Mouse (Mus musculus) cerebellum, adult 11-12 months (tissue): ENCODE data around the gene Ints11.
A peak's percentile ranks its signal among the peaks of the same experiment; 100 is the strongest.

Source experiments
- DNase-seq: peaks from one replicate; pipeline ENCODE4 v3.0.0; 2022

Gene Ints11

GRCm38 (mm10) chr4:155869317-155870033 is at the start of gene Ints11, which contains the start of gene Cptp:
TSS of gene Ints11 (plus strand) at chr4:155869546.
TSS of gene Cptp (minus strand) at chr4:155869440.
- DNase-seq: peak; percentile 96

DNA sequence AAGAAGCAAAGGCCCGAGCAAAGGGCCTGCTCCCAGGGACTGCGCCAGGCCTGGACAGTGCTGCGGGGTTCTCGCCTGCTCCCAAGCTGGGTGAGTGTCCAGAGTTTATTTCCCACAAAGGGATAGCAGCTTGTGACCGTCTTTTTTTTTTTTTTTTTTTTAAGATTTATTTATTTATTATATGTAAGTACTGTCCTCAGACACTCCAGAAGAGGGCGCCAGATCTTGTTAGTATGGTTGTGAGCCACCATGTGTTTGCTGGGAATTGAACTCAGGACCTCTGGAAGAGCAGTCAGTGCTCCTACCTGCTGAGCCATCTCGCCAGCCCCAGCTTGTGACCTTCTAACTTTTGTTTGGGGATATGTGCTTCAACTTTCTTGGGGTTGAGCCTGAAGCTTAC is 48.3 kb upstream of the Ints11 start:
- DNase-seq: no peak

- no peak for DNase-seq
These were observed 45.9 kb upstream of the Ints11 start for GRCm38 (mm10) chr4:155823443-155823842.

- DNase-seq: peak; percentile 35
These were observed 39.5 kb upstream of the Ints11 start for GRCm38 (mm10) chr4:155829866-155830265.

- peak; percentile 23 for DNase-seq
These were observed 38.8 kb upstream of the Ints11 start for GRCm38 (mm10) chr4:155830596-155830995.

GRCm38 (mm10) chr4:155831205-155831766 is 38.1 kb upstream of the Ints11 start, which contains the start of gene Aurkaip1:
TSS of gene Aurkaip1 (plus strand) at chr4:155831272.
- peak; percentile 94 for DNase-seq

- DNase-seq: no peak
These were observed 37.5 kb upstream of the Ints11 start for GRCm38 (mm10) chr4:155831831-155832230.

DNA sequence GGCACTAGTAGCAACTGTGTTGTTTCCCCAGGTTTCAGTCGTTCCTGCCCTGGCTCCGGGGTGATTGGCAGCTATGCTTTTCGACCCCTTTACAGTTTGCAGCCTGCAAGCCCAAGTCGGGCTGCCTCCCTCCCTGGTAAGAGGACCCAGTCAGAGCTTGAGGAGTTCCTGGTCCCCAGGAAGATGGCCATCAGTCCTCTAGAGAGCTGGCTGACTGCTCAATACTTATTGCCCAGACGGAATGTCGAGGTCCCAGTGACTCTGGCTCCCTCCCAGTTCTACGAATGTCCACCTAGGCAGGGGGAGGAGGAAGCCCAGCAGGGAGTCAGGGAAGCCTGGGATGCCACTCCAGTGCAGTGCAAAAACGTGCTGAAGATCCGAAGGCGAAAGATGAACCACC is 37.0 kb upstream of the Ints11 start:
- DNase-seq: peak; percentile 62

- peak; percentile 32 for DNase-seq
These were observed 36.1 kb upstream of the Ints11 start for GRCm38 (mm10) chr4:155833234-155833633.

DNA sequence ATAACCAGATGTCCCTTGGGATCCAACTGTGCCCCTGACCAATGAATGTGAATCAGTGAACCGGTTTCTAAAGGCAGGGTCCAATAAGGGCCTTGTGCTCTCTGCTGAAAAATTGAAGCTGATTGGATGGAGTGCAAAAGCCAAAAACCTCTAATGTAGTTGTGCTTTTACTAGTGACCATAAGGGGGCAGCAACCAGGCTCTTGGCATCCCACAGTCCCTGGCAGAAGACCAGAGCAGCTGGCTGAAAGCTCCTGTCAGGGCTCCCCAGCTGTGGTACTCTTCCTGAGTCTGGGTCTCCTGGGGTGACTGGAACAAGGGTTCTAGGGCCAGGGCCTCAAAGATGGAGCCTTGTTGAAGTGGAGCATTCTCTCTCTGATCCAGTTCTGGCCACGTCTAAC is 35.5 kb upstream of the Ints11 start:
- DNase-seq: peak; percentile 62

GRCm38 (mm10) chr4:155837404-155838010 is 31.8 kb upstream of the Ints11 start:
- peak; percentile 22 for DNase-seq

- DNase-seq: no peak
These were observed 30.9 kb upstream of the Ints11 start for GRCm38 (mm10) chr4:155838187-155839153.

DNA sequence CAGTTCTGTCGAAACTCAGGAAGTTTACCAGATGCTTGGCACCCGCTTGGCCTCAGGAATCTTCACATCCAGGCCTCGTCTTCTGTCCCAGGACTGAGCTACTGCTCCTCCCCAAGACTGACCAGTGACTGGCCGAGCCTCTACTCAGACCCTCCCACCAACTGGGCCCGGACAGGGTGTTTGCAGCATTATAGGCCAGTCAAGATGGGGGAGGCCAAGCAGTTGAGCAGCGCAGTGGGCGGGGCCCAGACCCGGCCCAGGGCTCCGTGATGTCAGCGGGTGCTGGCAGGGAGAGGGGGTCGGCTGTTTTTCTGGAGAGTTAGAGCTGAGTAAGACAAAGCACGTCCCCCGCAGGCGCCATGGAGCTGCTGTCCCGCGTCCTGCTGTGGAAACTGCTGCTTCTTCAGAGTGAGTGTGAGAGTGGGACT is 29.8 kb upstream of the Ints11 start, which contains the start of gene Mxra8:
Gene Mxra8 (plus strand): TSS at position 198 of the 428 bp plus-strand sequence.
- DNase-seq: peak; percentile 60

- peak; percentile 51 for DNase-seq
These were observed 29.0 kb upstream of the Ints11 start for GRCm38 (mm10) chr4:155840076-155841002.

DNA sequence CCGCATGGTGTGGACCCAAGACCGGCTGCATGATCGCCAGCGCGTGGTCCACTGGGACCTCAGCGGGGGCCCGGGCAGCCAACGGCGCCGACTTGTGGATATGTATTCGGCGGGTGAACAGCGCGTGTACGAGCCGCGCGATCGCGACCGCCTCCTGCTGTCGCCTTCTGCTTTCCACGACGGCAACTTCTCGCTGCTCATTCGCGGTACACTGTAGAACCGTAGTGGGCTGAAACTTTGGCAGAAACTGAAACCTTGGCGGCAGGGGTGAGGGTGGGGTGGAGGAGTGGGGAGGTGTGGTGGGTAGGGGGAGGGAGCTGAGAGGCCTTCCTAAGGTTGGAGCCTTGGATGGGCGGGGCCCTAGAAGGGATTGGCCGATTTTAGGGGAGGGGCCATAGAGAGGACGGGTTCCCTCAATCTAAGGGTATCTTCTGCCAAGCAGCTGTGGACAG is 28.3 kb upstream of the Ints11 start:
- peak; percentile 49 for DNase-seq

- peak; percentile 67 for DNase-seq
These were observed 27.6 kb upstream of the Ints11 start for GRCm38 (mm10) chr4:155841651-155842270.

- DNase-seq: peak; percentile 14
These were observed 26.1 kb upstream of the Ints11 start for GRCm38 (mm10) chr4:155843231-155843630.

GRCm38 (mm10) chr4:155846871-155847578 is 22.3 kb upstream of the Ints11 start, which contains the start of gene Dvl1:
TSS of gene Dvl1 (plus strand) at chr4:155847402.
- DNase-seq: peak; percentile 90

GRCm38 (mm10) chr4:155847591-155848352 is 21.6 kb upstream of the Ints11 start:
- peak; percentile 75 for DNase-seq
